In the genomic region with DNA sequence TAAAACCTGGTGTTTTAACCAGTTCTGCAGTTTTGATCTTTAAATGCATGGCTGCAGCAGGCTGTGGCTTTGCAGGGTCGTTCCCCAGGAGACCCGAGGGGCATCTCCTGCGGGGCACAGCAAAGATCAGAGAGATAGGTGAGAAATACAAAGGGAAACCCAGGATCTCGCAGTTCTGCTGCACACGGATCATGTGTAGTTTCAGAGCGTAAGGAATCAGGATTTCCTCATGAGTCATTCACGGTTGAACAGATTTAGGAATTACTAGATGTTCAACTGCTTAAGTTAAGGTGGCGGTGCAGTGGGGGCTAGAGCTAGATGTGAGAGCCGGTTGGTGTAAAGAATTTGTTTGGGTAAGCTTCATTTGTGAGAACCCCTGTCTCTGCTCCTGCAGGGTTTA, we compare ENCODE assay signal across 8 mouse cellular contexts. TPM values are rescaled to one million over a fixed set of nuclear protein-coding genes. Genes with fewer than 3 reads are reported as not detected.
DNase-seq lines count a peak whose midpoint lies in the region; ATAC-seq and TF ChIP-seq lines count a peak whose summit lies in the region.

No protein-coding gene starts in this region.

- peak overlapping the region; percentile 92 for H3K4me2 ChIP-seq in forebrain, embryonic 14.5 days (ENCODE audit: low read length)
- H3K4me2 ChIP-seq in intestine, embryonic 15.5 days (replicated peaks): peak overlapping the region; percentile 70
- peak overlapping the region; percentile 78 for H3K4me2 ChIP-seq in midbrain, embryonic 12.5 days (replicated peaks)

- H3K9me3 ChIP-seq in forebrain, embryonic 14.5 days (replicated peaks; ENCODE audit: control insufficient read depth, low read length): no peaks in the 10 kb centered on the region
- no peaks in the 10 kb centered on the region for H3K9me3 ChIP-seq in intestine, embryonic 15.5 days
- H3K9me3 ChIP-seq in midbrain, embryonic 12.5 days: no peaks in the 10 kb centered on the region

- TF ChIP-seq POLR2A in lung, adult 2 months (IDR thresholded peaks at IDR 0.05; ENCODE audit: borderline replicate concordance, extremely low read depth, low read depth, low read length): no peak
- TF ChIP-seq POLR2A in bone marrow macrophage, adult 2 months (IDR thresholded peaks at IDR 0.05; ENCODE audit: borderline replicate concordance, low read depth, low read length): no peak

- peak; percentile 21 for DNase-seq in lung, adult 2 months
- DNase-seq in lung, postnatal 4 days: no peak
- DNase-seq in forebrain, embryonic 14.5 days (ENCODE audit: low spot score): peak; percentile 47
- DNase-seq in thymus, postnatal 4 days: peak; percentile 39
- DNase-seq in testis, postnatal 10 days (ENCODE audit: low spot score): no peak

- peaks cover 11% of the 10 kb centered on the region; the same call in 1 of the 2 replicates for H3K36me3 ChIP-seq in forebrain, embryonic 14.5 days (ENCODE audit: control insufficient read depth, insufficient read depth, low read length)
- no peaks in the 10 kb centered on the region for H3K36me3 ChIP-seq in intestine, embryonic 15.5 days
- H3K36me3 ChIP-seq in midbrain, embryonic 12.5 days: peaks cover 14% of the 10 kb centered on the region; the same call in 1 of the 2 replicates

- 0 out of 2 replicates have a peak, but pooled peaks have one; percentile 0 for ATAC-seq in forebrain, embryonic 14.5 days
- ATAC-seq in intestine, embryonic 15.5 days: 0 out of 2 replicates have a peak, but pooled peaks have one; percentile 4
- ATAC-seq in midbrain, embryonic 12.5 days (ENCODE audit: low FRiP score, low read depth): no peak; the same call in 1 of the 2 replicates

- peaks cover 3% of the 10 kb centered on the region; the same call in 1 of the 2 replicates for H3K4me1 ChIP-seq in lung, adult 2 months (ENCODE audit: control insufficient read depth, insufficient read depth, low read length)
- peaks cover 22% of the 10 kb centered on the region for H3K4me1 ChIP-seq in bone marrow macrophage, adult 2 months (ENCODE audit: control insufficient read depth, insufficient read depth, low read length)
- H3K4me1 ChIP-seq in forebrain, embryonic 14.5 days (ENCODE audit: control insufficient read depth, insufficient read depth, low read length): peaks cover 6% of the 10 kb centered on the region
- 0 out of 2 replicates have a peak, but pooled peaks cover 3% of the 10 kb centered on the region for H3K4me1 ChIP-seq in intestine, embryonic 15.5 days (replicated peaks)
- H3K4me1 ChIP-seq in midbrain, embryonic 12.5 days: peaks cover 17% of the 10 kb centered on the region

- 4% methylated on average over 9 of the region's 9 CpGs for WGBS in lung, adult 2 months
- WGBS in forebrain, embryonic 14.5 days: 2% methylated on average over 9 of the region's 9 CpGs
- WGBS in intestine, embryonic 15.5 days: 8% methylated on average over 9 of the region's 9 CpGs
- WGBS in midbrain, embryonic 12.5 days: 3% methylated on average over 9 of the region's 9 CpGs

- peak overlapping the region; percentile 54 for H3K4me3 ChIP-seq in lung, adult 2 months (replicated peaks; ENCODE audit: extremely low read depth, low read depth, low read length)
- H3K4me3 ChIP-seq in bone marrow macrophage, adult 2 months (ENCODE audit: insufficient read depth, low read length): peak overlapping the region; percentile 73
- peak overlapping the region; percentile 49 for H3K4me3 ChIP-seq in forebrain, embryonic 14.5 days (ENCODE audit: low read depth, low read length)
- peak overlapping the region; percentile 53 for H3K4me3 ChIP-seq in intestine, embryonic 15.5 days (replicated peaks)
- H3K4me3 ChIP-seq in midbrain, embryonic 12.5 days: peak overlapping the region; percentile 66

- no peak for TF ChIP-seq CTCF in lung, adult 2 months (IDR thresholded peaks at IDR 0.05; ENCODE audit: insufficient read depth, low read length)
- no peak for TF ChIP-seq CTCF in bone marrow macrophage, adult 2 months (IDR thresholded peaks at IDR 0.05; ENCODE audit: low read depth, low read length)

- no peaks in the 10 kb centered on the region for H3K27me3 ChIP-seq in forebrain, embryonic 14.5 days (replicated peaks; ENCODE audit: control insufficient read depth, insufficient read depth, low read length)
- H3K27me3 ChIP-seq in intestine, embryonic 15.5 days (replicated peaks): no peaks in the 10 kb centered on the region
- no peaks in the 10 kb centered on the region for H3K27me3 ChIP-seq in midbrain, embryonic 12.5 days

- H3K9ac ChIP-seq in forebrain, embryonic 14.5 days (ENCODE audit: low read length): peak overlapping the region; percentile 70
- peak overlapping the region; percentile 60 for H3K9ac ChIP-seq in intestine, embryonic 15.5 days
- H3K9ac ChIP-seq in midbrain, embryonic 12.5 days (replicated peaks): peak overlapping the region; percentile 69

- peak overlapping the region; percentile 70 for H3K27ac ChIP-seq in bone marrow macrophage, adult 2 months (ENCODE audit: insufficient read depth, low read depth, low read length)
- H3K27ac ChIP-seq in forebrain, embryonic 14.5 days (ENCODE audit: low read depth, low read length): peak overlapping the region; percentile 68; the same call in 1 of the 2 replicates
- H3K27ac ChIP-seq in intestine, embryonic 15.5 days: peak overlapping the region; percentile 44; the same call in 1 of the 2 replicates
- peak overlapping the region; percentile 79 for H3K27ac ChIP-seq in midbrain, embryonic 12.5 days (replicated peaks)

RNA-seq across cellular contexts. Expression of gene Rgs2, which starts 0.8 kb away (rescaled TPM):
- 6.1 and 22.9 TPM in 2 replicates for polyA plus RNA-seq in lung, adult 2 months (2012; rRNA removed)
- 180 and 194 TPM in 2 replicates for polyA plus RNA-seq in bone marrow macrophage, adult 2 months (2012; ENCODE audit: insufficient read depth, insufficient read length, missing spikeins)
- 98.0 and 103 TPM in 2 replicates for polyA plus RNA-seq in forebrain, embryonic 14.5 days (2014; fragmentation: Nextera tagmentation; extraction: Ambion mirVana)
- polyA plus RNA-seq in intestine, embryonic 15.5 days (2015; fragmentation: Nextera tagmentation; extraction: Ambion mirVana): 39.4 and 47.4 TPM in 2 replicates
- 108 and 111 TPM in 2 replicates for polyA plus RNA-seq in midbrain, embryonic 12.5 days (2016; fragmentation: Nextera tagmentation; extraction: Ambion mirVana)

Comparison
In these comparisons a context has a peak if more than half of its experiments do, and no peak if none do; other contexts are left out.
1. DNase-seq: peak in lung, adult 2 months (single experiment), forebrain, embryonic 14.5 days (single experiment) and thymus, postnatal 4 days (single experiment); none in lung, postnatal 4 days (0 of 2) and testis, postnatal 10 days (single experiment).
2. Peak in every context shown above with its lines, with median percentiles within 50 percentile points of each other: H3K4me3 ChIP-seq, H3K27ac ChIP-seq, H3K4me2 ChIP-seq and H3K9ac ChIP-seq.